Mouse (Mus musculus) cerebellum, adult 9-10 months (tissue): ENCODE measurements around the gene Adamts8.

Source experiments
- DNase-seq: peaks from one replicate; pipeline ENCODE4 v3.0.0; 2022

Gene Adamts8

DNA sequence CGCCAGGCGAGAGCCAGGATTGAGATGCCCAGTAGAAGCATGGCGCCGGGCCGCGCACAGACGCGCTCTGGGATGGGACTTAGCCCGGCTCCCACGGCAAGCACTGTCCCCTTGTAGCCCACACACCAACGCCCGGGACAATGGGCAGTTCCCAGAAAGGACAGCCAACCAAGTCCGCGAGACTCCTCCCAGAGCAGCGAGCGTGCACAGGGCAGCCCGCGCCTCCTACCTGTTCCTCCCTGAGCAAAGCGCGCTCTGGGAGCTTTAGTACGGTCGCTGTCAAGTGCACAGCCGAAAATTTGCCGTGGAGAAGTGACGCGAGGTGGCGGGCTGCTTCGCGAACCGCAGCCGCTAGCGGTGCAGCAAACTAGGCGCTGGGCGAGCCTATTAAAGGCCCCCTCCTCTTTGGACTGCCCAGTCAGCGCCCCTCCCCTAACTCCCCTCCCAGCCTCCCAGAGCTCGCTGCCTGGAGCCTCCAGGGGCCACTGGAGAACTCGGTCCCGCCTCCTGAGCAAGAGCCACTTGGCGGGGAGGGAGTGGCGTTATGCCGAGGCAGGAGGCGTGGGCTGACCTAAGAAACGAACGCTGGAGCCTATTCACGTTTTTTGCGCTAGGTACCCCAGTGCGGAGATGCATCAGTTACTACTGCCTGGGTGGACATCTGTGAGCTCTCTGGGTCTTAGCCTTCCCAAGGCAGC lies 20.0 kb upstream of the Adamts8 start, which contains the start of gene Adamts15:
Adamts15 (minus strand) TSS at position 256 of the 698 bp plus-strand sequence.
- DNase-seq, result no peak

DNA sequence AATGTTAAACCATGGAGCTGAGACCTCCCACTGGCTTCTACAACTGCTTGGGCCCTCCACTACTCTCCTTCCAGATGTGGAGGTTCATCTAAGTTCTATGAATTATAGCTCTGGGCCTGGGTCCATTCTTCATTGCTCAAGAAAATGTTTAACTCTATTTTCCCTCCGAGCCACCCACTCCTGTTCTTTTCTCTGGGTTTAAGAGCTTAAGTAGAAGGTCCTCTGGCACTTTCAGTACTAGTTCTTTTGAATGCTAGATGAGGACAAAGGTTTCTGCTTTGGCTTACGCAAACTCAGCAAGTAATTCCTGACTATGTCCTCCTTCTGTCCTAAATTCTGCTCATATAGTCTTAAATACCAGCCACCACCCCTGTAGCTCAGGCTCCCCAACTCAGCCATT lies 13.6 kb upstream of the Adamts8 start:
- no peak for DNase-seq

DNA sequence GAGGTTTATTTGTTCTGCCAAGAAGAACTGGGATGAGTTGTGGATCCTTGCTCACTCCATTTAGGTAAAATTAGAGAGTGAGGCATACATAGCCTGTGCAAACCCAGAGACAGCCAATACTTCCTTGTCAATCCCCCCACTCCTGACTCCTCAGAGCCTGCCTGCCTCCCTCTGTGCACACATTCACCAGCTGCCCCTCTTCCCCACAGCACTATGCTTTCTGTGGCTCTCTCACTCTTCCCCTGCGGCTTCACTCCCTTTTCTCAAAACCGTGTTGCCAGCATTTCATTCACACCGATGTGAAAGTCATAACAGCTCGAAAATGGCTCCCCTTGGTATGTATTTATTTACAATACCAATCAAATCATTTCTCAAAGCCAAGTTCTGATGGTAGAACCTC lies 10.0 kb upstream of the Adamts8 start:
- DNase-seq, result no peak

DNA sequence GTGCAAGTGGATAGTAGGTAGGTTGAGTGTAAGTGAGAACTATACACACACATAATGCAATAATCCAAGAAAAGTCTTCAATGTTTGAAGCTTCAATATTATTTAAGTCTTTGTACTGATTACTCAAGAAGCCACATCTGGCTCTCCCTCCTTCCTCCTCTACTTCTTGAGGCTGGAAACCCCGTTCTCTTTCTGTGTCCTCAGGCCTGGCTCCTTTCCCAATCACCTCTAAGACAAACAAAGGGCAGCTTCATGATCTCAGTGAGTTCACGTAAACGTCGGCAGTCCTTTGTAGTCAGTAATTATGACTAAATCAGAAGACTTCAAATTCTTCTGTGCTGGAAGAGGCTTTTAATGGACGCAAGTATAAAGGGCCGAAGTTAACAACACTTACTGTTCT lies 7.5 kb upstream of the Adamts8 start:
- no peak for DNase-seq

DNA sequence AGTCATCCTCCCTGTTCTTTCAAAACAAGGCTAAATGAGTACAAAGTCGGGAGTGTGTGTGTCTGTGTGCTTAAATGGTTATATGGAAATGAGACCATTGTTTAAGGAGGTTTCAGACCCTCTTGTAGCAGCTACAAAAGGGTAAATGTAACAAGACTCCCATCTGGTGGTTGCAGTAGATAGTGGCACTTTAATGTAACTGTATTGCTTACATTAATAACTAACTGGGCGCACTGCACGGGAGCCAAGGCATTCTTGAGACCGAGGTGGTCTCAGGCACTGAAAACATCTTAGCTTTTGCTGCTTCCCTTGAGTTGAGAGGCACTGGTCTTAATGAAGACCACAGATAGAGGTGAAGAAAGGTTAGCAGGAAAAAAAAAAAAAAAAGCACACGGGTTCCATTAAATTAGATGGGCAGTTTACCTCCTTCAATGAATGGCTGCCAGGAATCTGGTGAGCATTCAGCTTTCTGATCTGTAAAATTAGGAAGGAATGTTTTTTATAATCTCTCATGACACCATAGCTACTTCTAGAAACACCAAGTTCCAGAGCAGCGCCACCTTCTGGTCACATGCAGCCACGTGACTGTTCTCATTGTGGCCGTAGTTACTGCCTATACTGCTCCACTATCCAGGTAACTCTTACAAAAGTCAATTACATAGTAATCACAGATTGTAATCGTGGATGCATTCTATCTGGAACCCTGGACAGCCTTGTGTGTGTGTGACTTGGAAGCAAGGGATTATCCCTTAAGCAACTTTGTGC lies 5.5 kb upstream of the Adamts8 start:
- DNase-seq, result no peak

DNA sequence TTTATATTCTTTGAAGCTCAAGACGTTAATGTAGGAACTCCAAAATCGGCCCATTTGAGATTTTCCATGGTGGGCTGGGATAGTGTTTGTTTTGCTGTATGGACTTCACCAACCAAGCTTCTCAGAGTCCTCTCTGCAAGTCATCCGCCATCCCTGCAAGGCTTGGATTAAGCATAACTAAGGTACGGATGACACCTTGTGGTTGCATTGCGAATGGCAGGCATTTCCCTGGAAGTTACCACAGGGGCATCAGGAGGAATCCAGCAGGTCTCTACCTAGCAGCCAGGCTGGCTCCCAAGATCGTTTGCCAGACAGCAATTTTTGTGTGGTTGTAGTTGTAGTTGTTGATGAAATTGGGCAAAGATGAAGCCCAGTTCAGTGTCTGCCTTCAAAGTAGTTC lies 2.0 kb upstream of the Adamts8 start:
- peak; percentile 86 for DNase-seq

DNA sequence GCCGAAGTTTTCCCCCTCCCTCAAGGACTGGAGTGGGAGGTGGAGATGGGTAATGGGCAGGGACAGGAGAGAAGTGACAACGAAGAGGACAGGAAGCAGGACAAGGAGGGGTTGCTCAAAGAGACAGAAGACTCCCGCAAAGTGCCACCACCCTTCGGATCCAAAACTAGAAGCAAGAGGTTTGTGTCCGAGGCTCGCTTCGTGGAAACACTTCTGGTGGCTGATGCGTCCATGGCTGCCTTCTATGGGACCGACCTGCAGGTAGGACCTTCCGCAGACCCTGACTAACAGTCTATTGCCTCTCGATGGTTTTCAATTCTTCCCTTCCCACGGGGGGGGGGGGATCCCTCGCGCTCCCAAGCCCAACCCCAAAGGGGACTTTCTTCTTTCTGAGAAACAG lies 979 bp downstream of the Adamts8 start:
- no peak for DNase-seq

DNA sequence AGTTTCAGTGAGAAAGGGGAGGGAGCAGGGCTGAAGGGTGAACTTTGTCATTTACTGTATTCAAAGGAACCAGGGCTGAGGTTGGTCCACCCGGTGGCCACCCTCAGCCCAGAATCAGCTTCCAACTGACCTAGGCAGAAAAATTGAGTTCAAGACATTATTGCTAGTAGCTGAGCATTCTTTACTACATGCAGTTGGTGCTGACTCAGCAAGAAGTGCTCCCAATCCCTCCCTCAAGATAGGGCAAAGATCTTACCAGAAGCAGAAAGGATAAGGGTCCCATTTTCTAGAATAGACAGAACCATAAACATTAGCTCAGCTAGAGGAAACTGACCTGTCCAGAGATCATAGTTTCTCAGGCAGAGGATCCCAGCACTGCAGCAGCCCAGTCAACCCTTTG lies 1.9 kb downstream of the Adamts8 start:
- no peak for DNase-seq

DNA sequence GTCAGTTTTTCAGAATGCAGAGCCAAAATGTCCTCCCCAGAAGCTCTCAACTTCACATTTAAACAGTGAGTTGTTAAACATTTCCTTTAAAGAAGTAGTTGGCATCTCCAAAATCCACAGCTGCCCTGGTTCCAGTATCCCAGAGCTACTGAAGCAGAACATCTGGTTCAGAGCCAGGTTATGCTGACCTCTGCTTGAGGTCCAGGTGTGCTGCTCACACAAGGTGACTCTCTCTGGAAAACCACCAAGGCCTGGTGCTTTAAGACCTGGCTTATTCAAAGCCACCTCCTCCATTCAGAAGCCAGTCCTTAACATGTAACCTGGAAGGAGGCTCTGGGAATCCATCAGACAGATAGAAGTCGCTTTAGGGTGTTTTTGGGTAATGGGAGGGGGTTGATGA lies 2.9 kb downstream of the Adamts8 start:
- no peak for DNase-seq

DNA sequence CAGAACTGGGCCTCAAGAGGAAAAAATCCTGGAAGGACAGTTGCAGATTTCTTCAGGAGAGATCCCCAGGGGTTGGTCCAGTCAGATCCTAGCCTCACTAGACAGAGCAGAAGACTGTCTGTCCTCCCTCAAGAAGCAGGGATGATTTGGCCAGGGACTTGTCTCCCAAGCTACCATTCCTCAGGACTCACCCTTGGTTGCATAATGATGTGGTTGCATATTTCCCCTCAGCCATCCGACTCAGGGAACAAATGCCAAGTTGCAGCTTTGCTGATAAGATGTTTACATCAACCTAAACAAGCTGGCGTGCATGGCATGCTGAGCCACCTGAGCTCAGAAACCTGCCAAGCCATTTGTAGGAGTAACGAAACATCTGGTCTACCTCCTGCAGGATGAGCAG lies 7.1 kb downstream of the Adamts8 start:
- no peak for DNase-seq

DNA sequence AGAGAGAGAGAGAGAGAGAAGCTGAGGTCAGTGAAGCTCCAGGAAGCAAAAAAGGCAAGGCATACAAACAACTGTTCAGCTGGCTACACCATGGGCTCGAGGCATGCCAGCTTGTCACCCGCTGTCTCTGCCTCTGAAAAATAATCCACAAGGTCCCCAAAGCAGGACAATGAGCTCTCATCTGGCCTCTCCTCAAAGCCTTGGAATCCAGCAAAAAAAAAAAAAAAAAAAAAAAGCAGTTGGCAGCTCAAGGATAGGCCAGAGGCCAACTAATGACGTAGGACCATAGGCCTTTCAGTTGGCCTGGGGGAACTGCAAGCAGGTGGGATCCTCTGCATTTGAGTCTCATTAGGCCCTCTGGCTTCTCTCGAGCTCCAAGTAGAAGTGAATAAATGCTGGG lies 7.6 kb downstream of the Adamts8 start:
- DNase-seq, result no peak

DNA sequence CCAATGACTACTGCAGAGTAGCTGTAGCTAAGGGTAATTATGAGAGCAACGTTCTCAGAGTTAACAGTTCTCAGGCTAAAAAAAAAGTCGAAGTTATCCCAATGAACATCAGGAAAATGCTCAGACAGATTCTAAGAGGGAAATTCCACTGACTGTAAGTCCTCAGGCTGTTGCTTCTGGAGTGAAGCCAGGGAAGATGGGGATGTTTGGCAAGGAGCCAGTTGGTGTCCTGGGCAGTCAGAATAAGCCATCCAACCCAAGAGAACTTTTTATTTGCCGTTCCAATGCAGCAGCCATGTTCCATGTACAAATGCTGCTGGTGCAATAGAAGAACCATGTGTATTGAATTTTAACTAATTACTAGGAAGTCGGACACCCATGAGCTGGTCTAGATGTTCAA lies 8.2 kb downstream of the Adamts8 start:
- no peak for DNase-seq

DNA sequence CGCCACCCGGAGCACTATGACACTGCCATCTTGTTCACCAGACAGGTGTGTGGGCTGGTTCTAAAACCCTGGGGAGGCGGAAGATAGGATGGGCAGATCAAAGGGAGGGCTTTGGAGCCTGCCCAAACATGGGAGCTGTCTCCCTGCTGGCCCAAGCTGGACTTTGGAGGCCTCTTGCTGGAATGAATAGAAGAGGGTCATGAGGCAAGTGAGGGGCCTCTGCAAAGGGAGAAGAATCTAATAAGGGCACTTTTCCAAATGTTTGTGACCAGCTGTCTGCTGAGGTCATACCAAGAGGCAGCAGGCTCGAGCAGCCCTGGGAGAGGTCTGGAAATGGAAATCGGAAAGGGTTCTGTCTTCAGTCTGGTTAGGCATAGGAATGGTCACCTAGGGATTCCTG lies 9.1 kb downstream of the Adamts8 start:
- no peak for DNase-seq

DNA sequence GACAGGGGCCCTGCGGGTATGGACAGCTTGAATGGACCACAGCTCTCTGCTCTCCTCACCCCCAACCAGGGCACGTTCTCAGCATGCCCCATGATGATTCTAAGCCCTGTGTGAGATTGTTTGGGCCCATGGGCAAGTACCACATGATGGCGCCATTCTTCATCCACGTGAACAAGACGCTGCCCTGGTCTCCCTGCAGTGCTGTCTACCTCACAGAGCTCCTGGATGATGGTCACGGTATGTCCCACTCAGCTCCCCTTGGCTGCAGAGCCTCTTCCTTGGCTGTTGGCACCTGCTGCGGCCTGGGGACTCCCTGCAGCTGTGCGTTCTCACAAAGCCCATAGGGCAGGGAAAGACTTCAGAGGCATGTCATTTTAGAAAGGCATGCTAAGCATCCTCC lies 10.9 kb downstream of the Adamts8 start:
- no peak for DNase-seq

DNA sequence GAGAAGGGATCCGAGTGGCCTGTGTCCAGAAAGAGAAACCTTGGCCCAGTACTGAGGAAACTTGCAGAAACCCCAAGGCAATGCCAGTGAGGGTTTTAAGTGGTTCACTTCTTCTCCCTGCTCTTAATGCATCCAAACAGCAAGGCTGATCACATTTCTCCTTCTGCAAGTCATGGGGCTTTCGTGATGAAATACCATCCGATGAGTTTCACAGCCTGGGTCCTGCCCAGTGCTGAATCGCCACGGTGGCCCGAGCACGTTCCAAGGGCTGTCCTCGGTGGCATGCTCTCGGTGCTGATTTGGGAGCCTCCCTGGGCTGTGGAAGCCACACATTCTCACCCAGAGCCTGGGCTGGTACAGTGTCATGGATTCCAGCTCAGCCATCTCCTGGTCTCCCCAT lies 12.9 kb downstream of the Adamts8 start:
- no peak for DNase-seq

DNA sequence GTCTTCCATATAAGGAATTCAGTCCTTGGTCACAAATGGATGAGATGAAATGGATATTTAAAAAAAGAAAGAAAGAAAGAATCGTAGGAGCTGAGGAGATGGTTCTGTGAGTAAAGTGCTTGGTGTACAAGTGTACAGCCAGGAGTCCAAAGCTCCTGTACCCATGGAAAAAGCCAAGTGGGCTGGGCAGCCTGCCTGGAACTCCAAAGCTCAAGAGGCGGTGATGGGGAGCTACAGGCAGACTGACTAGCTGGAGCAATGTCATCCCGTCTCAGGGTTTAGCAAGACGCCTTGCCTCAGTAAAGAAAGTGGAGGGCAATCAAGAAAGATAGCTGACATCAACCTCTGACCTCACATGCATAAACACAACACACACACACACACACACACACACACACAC lies 21.4 kb downstream of the Adamts8 start:
- no peak for DNase-seq

DNA sequence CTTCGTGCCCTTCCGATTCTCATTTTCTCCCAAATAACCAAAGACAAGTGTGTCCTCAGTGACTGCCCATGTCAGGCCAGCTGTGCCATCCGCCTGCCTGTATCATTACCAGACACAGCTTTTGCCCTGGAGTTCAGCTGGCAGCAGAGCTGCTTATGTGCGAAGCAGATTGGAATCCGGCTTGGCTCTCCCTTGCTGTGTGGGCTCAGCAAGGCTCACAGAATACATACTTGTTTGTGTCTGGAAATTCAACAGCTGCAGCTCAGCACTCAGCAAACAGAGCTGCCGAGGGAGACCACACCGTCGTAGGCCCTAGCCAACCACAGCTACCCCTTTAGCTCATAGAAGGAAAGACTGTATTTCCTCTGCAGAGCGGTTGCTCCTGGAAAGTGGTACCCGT lies 22.3 kb downstream of the Adamts8 start:
- DNase-seq, result no peak

DNA sequence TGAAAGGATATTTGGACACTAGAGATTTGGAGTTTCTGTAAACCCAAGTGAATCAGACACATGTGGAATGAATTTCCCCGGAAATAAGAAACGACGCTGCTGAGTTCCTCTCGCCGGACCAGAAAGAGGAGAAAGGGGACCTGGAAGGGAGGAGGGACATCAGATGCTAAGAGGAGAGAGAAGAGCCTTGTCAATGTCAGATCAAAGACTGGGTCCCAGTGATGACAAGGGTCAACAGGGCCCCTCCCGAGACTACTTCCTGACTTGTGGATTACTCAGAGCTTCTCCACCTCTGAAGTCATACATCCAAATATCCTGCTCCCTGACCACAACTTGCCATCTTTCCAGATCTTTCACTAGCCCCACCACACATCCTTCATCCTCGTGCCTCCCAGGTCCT lies 24.5 kb downstream of the Adamts8 start:
- no peak for DNase-seq

DNA sequence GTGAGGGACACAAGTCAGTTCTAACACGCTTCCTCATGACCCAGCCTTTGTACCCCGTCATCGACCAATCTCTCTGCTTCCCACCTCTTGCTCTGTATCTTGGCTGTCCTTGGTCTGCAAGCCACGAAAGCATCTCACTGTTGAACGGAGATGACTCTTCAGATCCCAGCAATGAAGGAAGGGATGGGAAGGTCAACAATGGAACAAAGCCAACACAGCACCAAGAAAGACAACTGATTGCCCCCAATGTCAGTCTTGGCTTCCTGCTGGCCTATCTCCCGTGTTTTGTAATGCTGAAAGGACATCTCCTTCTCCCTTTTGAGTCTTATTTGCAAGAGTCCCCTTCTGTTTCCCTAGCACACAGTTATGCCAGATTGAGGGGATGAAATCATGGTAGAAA lies 25.8 kb downstream of the Adamts8 start:
- no peak for DNase-seq

DNA sequence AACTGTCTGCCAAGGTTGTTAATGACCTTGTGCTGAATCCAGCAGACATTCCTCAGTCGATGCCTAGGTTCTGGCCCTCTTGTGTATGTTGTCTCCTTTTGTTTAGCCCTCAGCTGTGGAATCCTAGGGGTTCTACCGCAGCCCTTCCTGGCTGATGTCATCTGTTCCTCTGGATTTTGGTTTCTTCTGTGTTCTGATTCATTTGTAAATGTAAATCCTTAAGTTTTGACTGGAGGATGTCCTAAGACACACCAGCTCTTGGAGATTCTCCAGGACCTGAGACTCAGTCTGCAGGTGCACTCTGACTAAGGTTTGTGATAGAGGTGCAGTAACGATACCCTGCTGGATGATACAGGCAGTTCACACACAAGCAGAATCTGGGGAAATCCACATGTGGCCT lies 27.6 kb downstream of the Adamts8 start:
- no peak for DNase-seq

DNA sequence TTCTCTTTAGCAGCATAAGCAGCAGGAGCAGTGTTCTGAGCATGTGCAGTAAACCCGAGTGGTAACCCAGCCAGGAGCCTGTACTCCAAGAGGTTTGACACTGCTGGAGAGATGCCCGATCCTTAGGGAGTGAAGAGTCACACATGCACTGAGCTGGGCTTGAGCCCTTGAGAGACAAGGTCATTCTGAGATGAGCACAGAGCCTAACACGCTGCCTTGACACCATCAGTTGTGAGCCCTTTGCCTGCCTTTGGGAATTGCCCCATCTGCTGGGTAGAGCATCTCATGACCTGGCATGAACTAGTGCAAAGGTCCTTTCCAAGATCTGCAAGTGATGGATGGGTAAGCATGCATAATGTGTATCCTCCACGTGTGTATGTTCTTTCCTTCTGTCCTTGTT lies 29.6 kb downstream of the Adamts8 start:
- DNase-seq, result no peak

DNA sequence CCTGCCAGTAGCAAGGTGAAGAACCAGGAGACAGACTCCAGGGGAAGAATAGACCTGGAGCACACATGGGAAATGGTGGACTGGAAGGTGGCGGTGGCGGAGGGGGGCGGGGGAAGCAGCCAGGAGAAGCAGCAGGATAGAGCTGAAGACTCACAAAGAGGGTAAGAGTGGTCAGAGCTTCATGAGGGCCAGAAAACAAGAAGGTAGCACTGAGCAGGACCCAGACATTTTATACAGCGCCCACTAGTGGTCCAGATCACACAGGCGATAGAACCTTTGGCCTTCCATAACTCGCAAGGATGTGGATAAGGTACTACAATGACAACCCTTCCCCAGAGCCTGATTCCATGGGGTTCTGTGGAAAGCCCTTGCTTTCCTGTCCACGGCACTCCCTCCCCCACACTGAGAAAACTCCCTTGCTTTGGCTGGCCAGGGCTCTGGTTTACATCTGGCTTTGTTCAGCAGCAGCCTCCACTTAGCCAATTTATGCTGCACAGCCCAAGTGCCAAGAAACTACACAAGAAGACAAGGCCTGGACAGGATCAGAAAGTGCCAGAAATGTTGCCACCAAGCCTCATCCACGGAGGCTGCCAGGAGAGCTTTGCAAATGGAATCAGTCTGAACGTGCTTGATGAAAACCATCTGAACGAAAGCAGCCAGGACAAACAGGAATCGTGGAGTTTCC lies 34.1 kb downstream of the Adamts8 start:
- no peak for DNase-seq

DNA sequence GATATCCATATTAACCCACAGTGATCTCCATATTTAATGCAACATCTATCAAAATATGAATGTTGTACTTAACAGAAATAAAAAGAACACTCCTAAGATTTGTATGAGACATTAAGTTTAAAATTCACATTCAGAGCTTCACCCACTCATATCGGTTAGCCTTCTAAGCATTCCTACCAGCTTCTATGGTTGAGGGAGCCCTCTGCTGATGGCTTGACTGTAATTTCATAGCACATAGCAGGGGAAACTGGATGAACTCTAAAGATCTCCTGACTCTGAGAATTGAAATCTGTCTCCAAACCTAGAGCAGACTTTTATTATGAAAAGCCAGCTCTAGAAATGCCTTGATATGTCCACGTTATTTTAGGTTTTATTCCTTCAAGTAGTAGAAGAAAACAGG lies 38.1 kb downstream of the Adamts8 start:
- no peak for DNase-seq

DNA sequence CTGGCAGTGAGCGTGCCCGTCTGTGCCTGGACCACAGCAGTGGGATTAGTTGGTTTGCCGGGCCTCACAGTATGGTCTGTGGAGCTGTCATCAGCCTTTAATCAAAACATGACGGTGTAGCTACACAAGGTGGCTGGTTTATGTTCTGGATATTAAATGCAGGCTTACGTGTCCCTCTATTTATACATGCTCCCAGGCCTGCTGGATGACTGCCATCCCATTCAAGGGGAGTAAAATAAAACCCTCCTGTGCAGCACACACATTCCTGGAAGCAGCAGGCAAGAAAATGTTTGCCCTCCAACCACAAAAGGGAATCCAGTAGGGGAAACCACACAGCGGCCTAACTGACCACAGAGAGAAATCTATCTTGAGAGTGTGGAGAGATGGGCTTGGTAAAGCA lies 43.4 kb downstream of the Adamts8 start:
- no peak for DNase-seq
